In genomic region chr4:123043858-123044257, GRCm38 (mm10) we compare ENCODE assay signal across 17 mouse cellular contexts.
"Had no signal": no experiment of that assay in that cellular context is flagged by ENCODE, and none has a peak within 500 bp of the region (broad histone marks: within the 10 kb centered on the region; RNA-seq: fewer than 3 reads in every experiment).

No protein-coding gene starts in this region.

- H3K4me1 ChIP-seq: limb, embryonic 10.5 days; limb, embryonic 13.5 days; liver, embryonic 12.5 days; liver, embryonic 15.5 days; midbrain, embryonic 12.5 days; midbrain, embryonic 15.5 days; neural tube, embryonic 12.5 days had no signal

- H3K27ac ChIP-seq: limb, embryonic 10.5 days; limb, embryonic 13.5 days; liver, embryonic 12.5 days; liver, embryonic 15.5 days; macrophage; midbrain, embryonic 12.5 days; midbrain, embryonic 15.5 days; neural tube, embryonic 12.5 days had no signal

- ATAC-seq: liver, embryonic 12.5 days; midbrain, embryonic 15.5 days had no signal

- H3K9ac ChIP-seq: limb, embryonic 13.5 days; liver, embryonic 12.5 days; liver, embryonic 15.5 days; midbrain, embryonic 12.5 days; midbrain, embryonic 15.5 days; neural tube, embryonic 12.5 days had no signal

- H3K9me3 ChIP-seq: limb, embryonic 10.5 days; limb, embryonic 13.5 days; liver, embryonic 12.5 days; liver, embryonic 15.5 days; midbrain, embryonic 12.5 days; midbrain, embryonic 15.5 days; neural tube, embryonic 12.5 days had no signal

- H3K4me3 ChIP-seq: limb, embryonic 10.5 days; limb, embryonic 13.5 days; liver, embryonic 12.5 days; liver, embryonic 15.5 days; midbrain, embryonic 12.5 days; midbrain, embryonic 15.5 days; neural tube, embryonic 12.5 days had no signal

- DNase-seq: kidney, adult 2 months; kidney, postnatal 10 days; kidney, postnatal 36 days; liver; lung, adult 18-20 months; right cerebral cortex, postnatal 4 days; thymus, adult 2 months; thymus, postnatal 14 days; thymus, postnatal 4 days had no signal

- H3K4me2 ChIP-seq: limb, embryonic 13.5 days; liver, embryonic 12.5 days; liver, embryonic 15.5 days; midbrain, embryonic 12.5 days; midbrain, embryonic 15.5 days; neural tube, embryonic 12.5 days had no signal

- H3K27me3 ChIP-seq: limb, embryonic 13.5 days; liver, embryonic 12.5 days; liver, embryonic 15.5 days; midbrain, embryonic 12.5 days; midbrain, embryonic 15.5 days; neural tube, embryonic 12.5 days had no signal
